Mouse (Mus musculus) brain, embryonic 14.5 days (tissue): ENCODE measurements at regions not wholly inside any gene's neighbourhood (a gene's known extent, or its start where the extent isn't known, plus 50 kb on each side); places are given as distances from the start of the nearest gene placed in this dataset.

Source experiments
- DNase-seq: peaks from one replicate; pipeline ENCODE4 v3.0.0-alpha.2; 2011; ENCODE audit warnings: low read depth
- CTCF ChIP-seq: fragments of 200-500 bp; IDR thresholded peaks from 2 replicates; pipeline ENCODE4 v1.5.1; 2012; ENCODE audit warnings: inconsistent platforms, mild to moderate bottlenecking, moderate library complexity, borderline replicate concordance; ENCODE audit not compliant: insufficient read depth, insufficient read length; ENCODE audit errors: extremely low read depth
- POLR2A ChIP-seq: fragments of 200-500 bp; IDR thresholded peaks from 2 replicates; pipeline ENCODE4 v1.6.1; 2012; ENCODE audit warnings: mild to moderate bottlenecking, inconsistent platforms, borderline replicate concordance; ENCODE audit not compliant: poor library complexity, insufficient read depth, insufficient read length, severe bottlenecking; ENCODE audit errors: extremely low read depth

DNA sequence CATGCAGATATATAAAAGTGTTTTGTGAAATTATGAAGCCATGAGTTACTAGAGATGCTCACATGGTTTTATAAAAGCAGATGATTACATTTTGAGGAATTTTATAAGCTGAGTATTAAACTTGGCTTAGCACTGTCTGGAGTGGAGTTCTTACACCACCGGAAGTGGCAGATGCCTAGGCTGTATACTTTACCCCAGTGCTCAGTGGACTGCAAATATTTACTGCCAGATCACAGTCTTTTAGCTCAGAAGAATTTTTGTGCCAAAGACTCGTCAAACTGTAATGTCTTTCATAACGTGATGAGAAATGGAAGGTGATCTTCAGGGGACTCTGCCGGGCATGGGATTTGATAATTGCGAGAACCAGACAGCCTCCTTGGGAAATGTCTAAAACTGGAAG, 136.1 kb upstream of the 9330182O14Rik start:
- DNase-seq = no peak
- TF ChIP-seq POLR2A (no peak), CTCF (no peak)

DNA sequence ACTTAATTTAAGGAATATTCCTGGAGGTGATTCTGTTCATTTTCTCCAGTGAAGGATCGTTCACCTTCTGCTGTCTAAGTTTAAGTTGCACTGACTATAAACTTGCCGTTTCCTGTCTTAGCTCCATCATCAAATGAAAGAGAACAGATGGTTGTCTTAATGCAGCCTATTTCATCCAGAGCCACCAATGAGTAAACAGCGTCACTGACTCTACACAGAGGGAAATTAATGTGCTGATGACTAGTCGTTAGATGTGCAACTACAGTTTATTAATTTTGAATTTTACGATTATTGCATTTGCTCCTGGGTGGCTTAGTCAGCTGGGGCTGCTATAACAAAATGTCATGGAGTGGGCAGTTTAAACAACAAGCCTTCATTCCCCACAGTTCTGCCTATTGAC, 134.1 kb upstream of the 9330182O14Rik start:
- no peak for DNase-seq
- TF ChIP-seq POLR2A (no peak), CTCF (no peak)

DNA sequence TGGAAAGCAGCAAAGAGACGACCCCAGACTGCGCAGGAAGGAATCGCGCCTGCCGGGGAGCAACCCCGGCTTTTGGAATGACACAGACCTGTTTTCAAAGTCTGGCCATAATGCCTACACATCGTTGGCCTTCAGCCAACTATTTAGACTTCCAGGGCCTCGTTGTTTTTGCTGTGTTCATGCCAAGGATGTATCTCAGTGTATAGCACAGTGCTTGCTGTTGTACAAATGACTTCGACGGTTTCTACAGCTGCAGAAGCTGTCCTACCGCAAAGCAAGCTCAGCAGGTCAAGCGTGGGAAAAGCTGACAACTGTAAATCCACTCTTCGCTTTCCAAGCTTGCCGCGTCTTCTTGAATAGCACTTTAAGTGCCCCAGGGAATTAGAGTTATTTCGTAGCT, 129.1 kb upstream of the 9330182O14Rik start:
- TF ChIP-seq CTCF = no peak
- no peak for TF ChIP-seq POLR2A
- peak; percentile 36 for DNase-seq

DNA sequence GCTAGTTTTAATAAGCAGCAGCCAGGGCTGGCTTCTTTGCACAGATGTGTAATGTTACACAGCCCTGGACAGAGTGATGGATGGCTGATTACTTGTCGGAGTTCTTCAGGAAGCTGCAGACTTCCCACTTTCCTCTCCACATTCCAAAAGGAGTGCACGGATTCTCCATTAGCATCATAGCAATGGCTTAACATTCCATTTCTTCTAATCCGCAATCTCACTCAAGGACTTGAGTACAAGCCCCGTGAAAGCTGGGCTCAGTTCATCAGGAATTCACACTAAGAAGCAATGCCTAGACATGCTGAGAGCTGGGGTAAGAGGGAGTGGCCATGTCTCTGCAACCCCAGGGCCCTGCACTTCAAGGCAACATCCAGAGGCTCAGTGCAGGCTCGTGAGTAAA, 126.3 kb upstream of the 9330182O14Rik start:
- TF ChIP-seq CTCF (no peak), POLR2A (no peak)
- DNase-seq = no peak

DNA sequence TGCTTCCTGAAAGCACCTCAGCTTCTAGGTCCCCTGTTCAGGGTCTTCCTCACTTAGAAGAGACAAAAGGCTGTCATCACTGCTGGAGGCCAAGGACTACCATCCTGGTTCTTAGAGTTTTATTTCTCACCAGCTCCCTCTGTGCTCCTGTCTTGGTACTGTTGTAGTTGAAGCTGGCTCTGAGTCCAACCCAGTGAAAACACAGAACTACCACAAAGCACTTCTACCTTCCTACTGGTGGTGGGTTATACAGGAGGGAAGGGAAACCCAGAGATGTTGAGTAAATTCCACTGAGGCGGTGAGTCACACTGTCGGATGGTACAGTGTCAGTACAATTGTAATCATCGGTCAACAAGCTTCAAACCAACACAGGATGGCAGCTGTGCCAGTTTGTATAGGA, 120.3 kb upstream of the 9330182O14Rik start:
- TF ChIP-seq POLR2A (no peak), CTCF (no peak)
- DNase-seq = no peak

DNA sequence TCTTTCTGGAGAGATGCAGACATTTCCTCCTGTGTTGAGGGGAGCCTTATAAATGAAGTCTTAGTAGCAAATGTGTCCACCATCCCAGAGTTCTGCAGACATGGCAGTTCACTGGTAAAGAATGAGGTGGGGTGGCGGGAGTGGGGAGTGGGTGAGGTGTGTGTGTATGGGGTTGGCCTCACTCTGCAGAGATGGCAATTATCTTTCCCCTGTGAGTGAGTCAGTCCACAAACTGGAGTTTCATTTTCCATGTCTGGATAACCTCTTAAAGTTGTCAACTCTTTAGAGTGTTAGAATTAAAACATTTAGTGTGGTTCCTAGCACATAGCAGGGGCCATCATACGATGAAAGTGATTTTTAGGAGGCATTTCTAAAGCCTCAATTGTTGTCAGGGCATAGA, 117.1 kb upstream of the 9330182O14Rik start:
- TF ChIP-seq CTCF = no peak
- TF ChIP-seq POLR2A = no peak
- DNase-seq = no peak

DNA sequence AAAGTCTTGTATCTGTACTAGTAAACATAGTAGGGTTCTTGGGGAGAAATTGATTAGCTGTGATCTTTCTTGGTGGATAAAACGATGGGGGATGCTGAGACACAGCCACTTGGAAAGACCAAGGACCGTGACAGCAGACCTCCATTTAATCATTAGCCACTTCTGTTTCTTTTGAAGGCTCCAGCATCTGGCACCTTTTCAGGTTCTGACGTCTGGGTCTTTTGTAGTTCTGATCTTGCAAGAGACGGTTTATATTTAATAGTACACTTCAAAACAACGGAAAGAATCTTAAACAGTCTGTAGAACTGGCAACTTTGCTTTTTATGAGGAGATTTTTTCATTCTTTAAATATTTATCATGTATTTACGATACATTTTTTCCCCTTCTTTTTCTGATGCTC, 116.6 kb upstream of the 9330182O14Rik start:
- TF ChIP-seq CTCF = no peak
- peak; percentile 57 for DNase-seq

DNA sequence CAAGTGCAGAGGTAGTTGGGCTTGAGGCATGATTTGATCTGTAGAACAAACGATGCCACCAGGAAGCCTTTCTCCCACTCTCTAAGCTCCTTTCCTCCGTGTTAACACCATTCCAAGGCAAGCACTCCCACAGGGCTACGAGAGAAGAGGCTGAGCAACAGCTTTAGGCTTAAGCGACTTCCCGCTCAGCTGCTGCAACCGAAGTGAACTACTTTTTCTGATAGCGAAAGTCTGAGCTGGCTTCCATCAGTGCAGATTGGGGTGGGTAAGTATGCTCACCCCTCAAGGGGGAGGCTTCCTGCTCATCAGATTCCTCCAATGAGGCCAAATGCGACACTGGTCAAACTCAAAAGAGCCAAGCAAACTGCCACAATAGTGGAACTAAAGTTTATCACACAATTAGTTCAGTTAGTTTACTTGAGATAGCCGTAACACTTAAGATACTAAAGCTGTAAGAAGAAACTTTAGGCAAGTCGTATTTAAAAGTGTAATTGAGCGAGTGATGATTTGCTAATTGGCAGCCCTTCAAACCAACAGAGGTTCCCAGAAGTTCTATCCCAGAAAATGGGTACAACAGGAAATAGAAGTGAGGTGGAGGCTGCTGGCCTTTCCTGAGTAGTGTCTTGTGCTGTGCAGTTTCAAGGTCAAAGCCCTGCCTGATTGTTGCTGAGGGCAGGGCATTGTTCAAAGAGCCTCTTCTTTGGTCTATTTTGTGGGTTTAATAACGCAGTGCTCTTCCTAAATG, 115.9 kb upstream of the 9330182O14Rik start:
- TF ChIP-seq POLR2A (no peak), CTCF (no peak)
- DNase-seq = peak; percentile 59

DNA sequence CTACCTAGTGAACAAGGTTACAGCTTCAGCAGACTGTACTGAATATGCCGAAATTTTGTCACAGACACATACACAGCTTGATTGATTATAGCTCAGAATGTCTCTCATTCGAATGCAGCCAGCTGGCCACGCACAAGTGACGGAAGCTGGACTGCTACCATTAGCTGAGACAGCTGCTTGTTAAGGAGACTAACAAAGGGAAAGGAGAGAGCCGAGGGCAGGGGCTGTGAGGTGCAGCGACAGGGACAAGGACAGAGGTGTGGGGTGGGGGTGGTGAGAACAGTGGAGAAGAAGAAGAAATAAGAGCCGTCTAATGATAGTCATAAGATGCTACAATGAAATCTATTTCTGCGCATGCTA, 115.4 kb upstream of the 9330182O14Rik start:
- DNase-seq = peak; percentile 70

DNA sequence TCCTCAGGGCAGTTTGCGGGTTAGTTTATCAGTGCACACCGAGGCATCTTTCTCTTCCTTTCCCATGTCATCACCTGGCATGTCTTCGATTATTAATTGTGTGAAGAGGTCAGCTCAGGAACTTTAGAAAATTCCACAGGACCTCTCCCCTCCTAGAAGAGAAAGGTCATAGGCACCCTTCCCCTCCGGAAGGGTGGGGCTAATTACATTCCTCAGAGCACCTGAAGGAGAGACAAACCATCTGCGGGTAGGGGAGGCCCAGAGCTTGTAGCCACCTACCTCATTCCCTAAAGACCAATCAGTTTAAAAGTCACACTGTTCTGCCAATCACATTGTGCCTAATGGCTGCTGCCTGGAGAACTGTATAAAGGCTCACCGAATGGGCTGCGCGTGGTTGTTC, 114.9 kb upstream of the 9330182O14Rik start:
- no peak for DNase-seq
- TF ChIP-seq CTCF (no peak), POLR2A (no peak)

More for the DNA sequence above, 115.4 kb upstream of the 9330182O14Rik start:
- no peak for TF ChIP-seq CTCF
- TF ChIP-seq POLR2A = no peak

DNA sequence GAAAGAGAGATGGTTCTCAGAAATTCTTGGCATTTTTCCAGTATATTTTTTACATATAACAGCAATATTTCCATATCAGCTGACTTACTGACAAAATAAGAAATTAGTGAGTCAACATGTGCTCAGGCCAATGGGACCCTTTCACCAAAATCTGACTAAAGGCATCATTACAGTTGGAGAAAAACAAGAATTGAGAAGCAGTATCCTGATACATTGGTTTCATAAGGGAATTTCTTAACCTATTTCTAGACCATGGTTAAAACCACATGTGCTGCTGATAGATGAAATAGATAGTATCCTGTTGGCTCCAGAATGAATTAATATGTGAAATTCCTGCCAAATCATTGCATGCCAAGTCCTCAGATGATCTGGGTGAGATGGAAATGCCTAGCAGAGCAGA, 114.1 kb upstream of the 9330182O14Rik start:
- TF ChIP-seq POLR2A = no peak
- TF ChIP-seq CTCF = no peak
- peak; percentile 26 for DNase-seq

DNA sequence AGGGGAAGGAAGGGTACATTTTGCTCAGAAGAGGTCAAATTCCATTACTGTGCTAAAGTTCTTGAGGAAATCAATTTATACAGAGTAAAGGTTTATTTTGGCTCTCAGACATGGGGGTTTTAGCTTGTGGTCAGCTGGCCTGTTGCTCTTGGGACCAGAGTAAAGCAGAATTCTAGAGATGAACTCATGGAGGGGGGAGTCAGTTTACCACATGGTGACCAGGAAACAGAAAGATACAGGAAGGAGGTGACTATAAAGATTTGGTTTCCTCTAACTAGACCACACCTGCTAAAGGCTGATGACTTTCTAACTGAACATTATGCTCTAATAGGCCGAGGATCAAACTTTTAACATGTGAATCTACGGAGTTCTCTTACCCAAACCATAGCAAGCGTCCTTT, 113.5 kb upstream of the 9330182O14Rik start:
- DNase-seq = no peak
- TF ChIP-seq POLR2A (no peak), CTCF (no peak)
